Mouse (Mus musculus): ENCODE results near the gene Ccl1. TPM values are rescaled to one million over a fixed set of nuclear protein-coding genes. Genes with fewer than 3 reads are reported as not detected.
A peak's percentile ranks its signal among the peaks of the same experiment; 100 is the strongest.

Ccl1 gene
- polyA plus RNA-seq (2015; fragmentation: Nextera tagmentation; extraction: Ambion mirVana): 0.48 and 0.71 TPM in 2 replicates

- ATAC-seq (ENCODE audit: low FRiP score): no peak
- Histone ChIP-seq H3K4me3 (no peak within 1 kb of the TSS), H3K9me3 (no peaks in the 10 kb centered on the region), H3K27me3 (no peaks in the 10 kb centered on the region), H3K4me1 (replicated peaks) (peaks cover 7% of the 10 kb centered on the region), H3K4me2 (no peak within 1 kb of the TSS), H3K9ac (no peak within 1 kb of the TSS), H3K36me3 (no peaks in the 10 kb centered on the region), H3K27ac (no peak within 1 kb of the TSS)
- WGBS: 82% methylated on average over 4 of the region's 4 CpGs
Observed at GRCm38 (mm10) chr11:82305590-82305989, at the start of gene Ccl1. Gene Ccl1, minus strand, starts transcription at chr11:82305690.

GRCm38 (mm10) chr11:82351039-82351438 is 45.5 kb upstream of the Ccl1 start:
- WGBS: 84% methylated on average over 10 of the region's 10 CpGs
- Histone ChIP-seq H3K9ac (no peak overlapping the region), H3K4me1 (replicated peaks) (peaks cover 2% of the 10 kb centered on the region; the same call in 1 of the 2 replicates), H3K4me3 (no peak overlapping the region), H3K27ac (no peak overlapping the region), H3K4me2 (no peak overlapping the region), H3K36me3 (no peaks in the 10 kb centered on the region), H3K27me3 (no peaks in the 10 kb centered on the region), H3K9me3 (no peaks in the 10 kb centered on the region)
- no peak for ATAC-seq (ENCODE audit: low FRiP score)

DNA sequence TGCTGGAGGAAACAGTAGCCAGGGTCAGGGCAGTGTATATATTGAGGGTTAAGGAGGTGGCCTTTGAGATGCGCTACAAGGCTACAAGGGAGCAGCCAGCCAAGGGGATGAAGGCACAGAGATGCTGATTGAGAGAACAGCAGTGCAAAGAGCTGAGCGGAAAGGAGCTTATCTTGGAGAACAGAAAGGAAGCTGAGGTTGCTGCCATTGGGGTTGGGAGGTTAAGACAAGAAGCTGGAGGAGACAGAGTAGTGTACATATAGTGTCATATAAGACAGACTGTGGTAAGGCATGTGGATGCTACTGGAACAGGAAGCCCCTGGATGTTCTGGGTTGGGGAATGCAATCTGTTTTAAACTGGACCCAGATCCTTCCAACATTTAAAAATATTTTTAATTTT is 35.4 kb upstream of the Ccl1 start:
- H3K4me2 ChIP-seq: no peak overlapping the region
- ATAC-seq (ENCODE audit: low FRiP score): no peak
- H3K36me3 ChIP-seq: no peaks in the 10 kb centered on the region
- H3K9ac ChIP-seq: no peak overlapping the region
- H3K27ac ChIP-seq: peak overlapping the region; percentile 67; the same call in 1 of the 2 replicates
- peaks cover 23% of the 10 kb centered on the region for H3K4me1 ChIP-seq (replicated peaks)
- no peak overlapping the region for H3K4me3 ChIP-seq
- no peaks in the 10 kb centered on the region for H3K27me3 ChIP-seq
- H3K9me3 ChIP-seq: no peaks in the 10 kb centered on the region
- WGBS: 54% methylated on average over 2 of the region's 2 CpGs

- Histone ChIP-seq H3K27ac (peak overlapping the region; percentile 67), H3K4me3 (no peak overlapping the region), H3K9me3 (no peaks in the 10 kb centered on the region), H3K36me3 (no peaks in the 10 kb centered on the region), H3K4me1 (replicated peaks) (peaks cover 18% of the 10 kb centered on the region), H3K27me3 (no peaks in the 10 kb centered on the region), H3K9ac (no peak overlapping the region), H3K4me2 (no peak overlapping the region)
- 40% methylated on average over 6 of the region's 6 CpGs for WGBS
- no peak for ATAC-seq (ENCODE audit: low FRiP score)
Observed at GRCm38 (mm10) chr11:82340416-82340815, 34.9 kb upstream of the Ccl1 start.

GRCm38 (mm10) chr11:82339921-82340401 is 34.5 kb upstream of the Ccl1 start:
- peak overlapping the region; percentile 67 for H3K27ac ChIP-seq
- no peaks in the 10 kb centered on the region for H3K9me3 ChIP-seq
- H3K36me3 ChIP-seq: no peaks in the 10 kb centered on the region
- H3K4me1 ChIP-seq (replicated peaks): peaks cover 17% of the 10 kb centered on the region
- WGBS: 29% methylated on average over 7 of the region's 7 CpGs
- peak; percentile 46; the same call in 1 of the 2 replicates for ATAC-seq (ENCODE audit: low FRiP score)
- no peak overlapping the region for H3K9ac ChIP-seq
- no peak overlapping the region for H3K4me3 ChIP-seq
- H3K27me3 ChIP-seq: no peaks in the 10 kb centered on the region
- H3K4me2 ChIP-seq: no peak overlapping the region

GRCm38 (mm10) chr11:82313153-82313552 is 7.7 kb upstream of the Ccl1 start:
- peaks cover 14% of the 10 kb centered on the region for H3K4me1 ChIP-seq (replicated peaks)
- H3K9me3 ChIP-seq: no peaks in the 10 kb centered on the region
- no peak overlapping the region for H3K4me3 ChIP-seq
- no peak overlapping the region for H3K27ac ChIP-seq
- no peaks in the 10 kb centered on the region for H3K36me3 ChIP-seq
- H3K4me2 ChIP-seq: no peak overlapping the region
- ATAC-seq (ENCODE audit: low FRiP score): no peak
- 53% methylated on average over 7 of the region's 7 CpGs for WGBS
- H3K27me3 ChIP-seq: 0 out of 2 replicates have a peak, but pooled peaks cover 3% of the 10 kb centered on the region
- no peak overlapping the region for H3K9ac ChIP-seq

DNA sequence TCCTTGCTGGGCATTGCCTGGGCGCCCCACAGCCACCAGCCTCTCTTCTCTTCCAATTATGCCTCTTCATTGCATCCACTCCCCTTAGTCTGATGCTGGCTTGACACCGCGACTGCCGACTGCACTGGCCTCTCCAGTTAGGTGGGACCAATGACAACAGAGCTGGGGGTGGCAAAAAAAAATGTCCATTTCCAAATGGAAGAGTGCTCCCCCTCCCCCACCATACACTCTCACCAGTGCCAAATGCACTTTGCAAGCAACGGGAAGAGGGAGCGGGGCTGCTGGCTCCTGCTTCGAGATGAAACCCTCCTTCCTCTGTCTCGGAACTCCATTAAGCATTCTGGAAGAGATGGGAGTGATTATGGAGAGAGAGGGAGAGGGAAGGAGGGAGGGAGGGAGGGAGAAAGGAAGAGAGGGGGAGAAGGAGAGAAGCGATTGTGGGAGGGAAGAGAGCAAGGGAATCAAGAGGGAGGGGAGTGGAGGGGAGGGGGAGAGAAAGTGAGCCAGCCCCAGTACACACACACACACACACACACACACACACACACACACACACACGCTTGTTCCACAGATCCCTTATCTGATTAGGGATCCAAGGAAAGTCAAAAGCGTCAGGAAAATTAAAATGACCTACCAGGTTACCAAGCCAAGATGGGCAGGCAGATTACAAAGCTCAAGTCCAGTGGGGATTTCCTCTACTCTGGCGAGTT is 5.0 kb upstream of the Ccl1 start:
- peaks cover 14% of the 10 kb centered on the region for H3K4me1 ChIP-seq (replicated peaks)
- WGBS: 29% methylated on average over 11 of the region's 12 CpGs
- 0 out of 2 replicates have a peak, but pooled peaks cover 3% of the 10 kb centered on the region for H3K27me3 ChIP-seq
- no peaks in the 10 kb centered on the region for H3K36me3 ChIP-seq
- no peak overlapping the region for H3K9ac ChIP-seq
- peak overlapping the region; percentile 46 for H3K4me2 ChIP-seq
- peak overlapping the region; percentile 31; the same call in 1 of the 2 replicates for H3K27ac ChIP-seq
- 0 out of 2 replicates have a peak overlapping the region, but pooled peaks have one; percentile 5 for H3K4me3 ChIP-seq
- ATAC-seq (ENCODE audit: low FRiP score): peak; percentile 24; the same call in 1 of the 2 replicates
- no peaks in the 10 kb centered on the region for H3K9me3 ChIP-seq

DNA sequence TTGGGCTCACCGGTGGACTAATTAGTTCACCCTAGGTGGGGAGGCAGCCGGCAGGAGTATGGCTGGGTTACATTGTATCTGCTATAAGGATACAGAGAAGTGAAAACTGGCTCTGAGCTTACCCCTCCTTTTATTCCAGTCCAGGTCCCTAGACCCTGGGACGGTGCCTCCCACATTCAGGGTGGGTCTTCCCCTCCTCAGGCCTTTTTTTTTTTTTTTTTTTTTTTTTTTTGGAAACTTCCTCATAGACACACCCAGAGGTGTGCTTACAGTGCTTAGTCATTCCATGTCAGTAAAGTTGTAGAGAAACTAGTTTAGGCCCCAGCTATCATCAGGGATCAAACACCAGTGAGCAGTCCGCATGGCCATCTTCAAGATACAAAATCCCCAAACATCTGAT is 7.6 kb downstream of the Ccl1 start:
- no peaks in the 10 kb centered on the region for H3K9me3 ChIP-seq
- 86% methylated on average over 4 of the region's 4 CpGs for WGBS
- ATAC-seq (ENCODE audit: low FRiP score): no peak

DNA sequence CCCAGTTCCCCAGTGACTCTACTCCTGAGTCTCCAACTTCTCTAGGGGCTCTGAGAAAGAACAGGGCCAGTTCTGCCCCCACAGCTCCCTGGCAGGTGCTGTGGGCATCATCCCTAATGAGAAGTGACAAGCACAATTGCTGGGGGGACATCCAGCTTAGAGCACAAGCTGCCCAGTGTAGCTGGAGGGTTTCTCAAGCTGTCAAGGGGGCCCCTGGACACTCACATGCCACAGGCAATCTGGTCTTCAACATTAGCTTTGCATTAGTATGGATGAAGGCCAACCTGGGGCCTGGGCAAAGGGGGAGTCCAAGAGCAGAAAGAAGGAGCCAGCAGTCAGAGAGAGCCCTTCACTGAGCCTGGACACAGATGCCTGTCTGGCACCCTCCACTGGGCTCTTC is 14.6 kb downstream of the Ccl1 start:
- ATAC-seq (ENCODE audit: low FRiP score): no peak
- no peak overlapping the region for H3K4me3 ChIP-seq
- H3K4me2 ChIP-seq: no peak overlapping the region
- no peak overlapping the region for H3K9ac ChIP-seq
- H3K36me3 ChIP-seq: no peaks in the 10 kb centered on the region
- no peak overlapping the region for H3K27ac ChIP-seq
- H3K27me3 ChIP-seq: no peaks in the 10 kb centered on the region
- H3K4me1 ChIP-seq (replicated peaks): 0 out of 2 replicates have a peak, but pooled peaks cover 3% of the 10 kb centered on the region
- H3K9me3 ChIP-seq: no peaks in the 10 kb centered on the region

More for the DNA sequence above, 7.6 kb downstream of the Ccl1 start:
- Histone ChIP-seq H3K4me1 (replicated peaks) (no peaks in the 10 kb centered on the region), H3K9ac (no peak overlapping the region), H3K36me3 (no peaks in the 10 kb centered on the region), H3K4me3 (no peak overlapping the region), H3K27me3 (no peaks in the 10 kb centered on the region), H3K4me2 (no peak overlapping the region), H3K27ac (no peak overlapping the region)

- 71% methylated on average over 8 of the region's 8 CpGs for WGBS
- no peak overlapping the region for H3K27ac ChIP-seq
- no peaks in the 10 kb centered on the region for H3K36me3 ChIP-seq
- H3K4me3 ChIP-seq: no peak overlapping the region
- H3K4me1 ChIP-seq (replicated peaks): peaks cover 17% of the 10 kb centered on the region
- ATAC-seq (ENCODE audit: low FRiP score): no peak
- H3K27me3 ChIP-seq: no peaks in the 10 kb centered on the region
- no peaks in the 10 kb centered on the region for H3K9me3 ChIP-seq
- H3K4me2 ChIP-seq: no peak overlapping the region
- no peak overlapping the region for H3K9ac ChIP-seq
Observed at GRCm38 (mm10) chr11:82274149-82274812, 31.2 kb downstream of the Ccl1 start.

DNA sequence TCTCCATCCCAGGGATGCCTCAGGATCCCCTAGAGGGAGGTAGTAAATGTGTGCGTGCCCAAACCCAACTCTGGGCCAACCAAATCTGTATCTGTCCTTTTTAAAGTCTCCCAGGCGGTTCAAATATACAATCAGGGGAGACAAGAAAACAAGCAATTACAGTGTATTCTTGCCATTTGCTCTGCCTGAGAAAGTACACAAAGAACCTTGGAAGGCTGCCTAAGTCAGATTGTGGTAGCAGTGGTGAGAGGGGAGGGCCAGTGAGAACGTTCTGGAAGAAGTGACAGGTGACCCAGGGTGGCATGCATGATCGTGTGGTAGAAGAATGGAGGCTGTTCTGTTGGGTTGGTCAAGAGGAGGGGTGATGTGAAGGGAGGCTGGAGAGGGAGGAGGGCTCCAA is 46.4 kb downstream of the Ccl1 start:
- H3K4me2 ChIP-seq: no peak overlapping the region
- H3K4me1 ChIP-seq (replicated peaks): peaks cover 28% of the 10 kb centered on the region
- H3K9ac ChIP-seq: no peak overlapping the region
- no peak overlapping the region for H3K27ac ChIP-seq
- ATAC-seq (ENCODE audit: low FRiP score): no peak
- no peak overlapping the region for H3K4me3 ChIP-seq
- 40% methylated on average over 4 of the region's 4 CpGs for WGBS
- H3K9me3 ChIP-seq: no peaks in the 10 kb centered on the region
- no peaks in the 10 kb centered on the region for H3K36me3 ChIP-seq
- H3K27me3 ChIP-seq: peaks cover 15% of the 10 kb centered on the region; the same call in 1 of the 2 replicates

DNA sequence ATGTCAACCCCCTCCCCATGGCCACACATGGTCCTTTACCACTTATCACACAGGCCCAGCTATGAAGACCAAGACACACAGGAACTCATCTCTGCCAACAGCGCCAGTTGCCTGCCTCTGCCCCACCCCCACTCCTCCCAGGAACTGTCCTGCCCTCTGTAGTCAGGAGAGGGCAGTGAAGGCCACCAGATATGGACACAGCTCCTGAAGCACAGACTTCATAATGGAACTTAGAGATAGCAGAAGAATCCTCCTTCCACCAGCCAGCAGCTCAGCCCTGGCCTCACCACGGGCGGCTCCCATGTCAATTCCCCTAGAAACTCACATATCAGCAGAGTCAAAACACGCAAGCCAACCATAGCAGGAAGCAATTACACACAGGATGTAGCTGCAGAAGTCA is 49.9 kb downstream of the Ccl1 start:
- H3K27me3 ChIP-seq: peaks cover 15% of the 10 kb centered on the region; the same call in 1 of the 2 replicates
- no peak overlapping the region for H3K9ac ChIP-seq
- WGBS: 40% methylated on average over 4 of the region's 4 CpGs
- H3K4me2 ChIP-seq: no peak overlapping the region
- peak overlapping the region; percentile 1; the same call in 1 of the 2 replicates for H3K27ac ChIP-seq
- no peaks in the 10 kb centered on the region for H3K9me3 ChIP-seq
- H3K4me3 ChIP-seq: no peak overlapping the region
- H3K36me3 ChIP-seq: no peaks in the 10 kb centered on the region
- peak; percentile 49; the same call in 1 of the 2 replicates for ATAC-seq (ENCODE audit: low FRiP score)
- peaks cover 49% of the 10 kb centered on the region for H3K4me1 ChIP-seq (replicated peaks)

Data from hindbrain, embryonic 13.5 days (tissue).